Mouse (Mus musculus) lung, postnatal 36 days (tissue): ENCODE results near the gene Plac9a.
"Not testable (repeated sequence)": the region's sequence is repeated elsewhere in the genome, so short reads cannot be mapped to it uniquely, and the experiment has no call there.

Source experiments
- DNase-seq: peaks from one replicate; pipeline ENCODE4 v3.0.0; 2022; ENCODE audit warnings: mixed read lengths

The Plac9a gene

DNA sequence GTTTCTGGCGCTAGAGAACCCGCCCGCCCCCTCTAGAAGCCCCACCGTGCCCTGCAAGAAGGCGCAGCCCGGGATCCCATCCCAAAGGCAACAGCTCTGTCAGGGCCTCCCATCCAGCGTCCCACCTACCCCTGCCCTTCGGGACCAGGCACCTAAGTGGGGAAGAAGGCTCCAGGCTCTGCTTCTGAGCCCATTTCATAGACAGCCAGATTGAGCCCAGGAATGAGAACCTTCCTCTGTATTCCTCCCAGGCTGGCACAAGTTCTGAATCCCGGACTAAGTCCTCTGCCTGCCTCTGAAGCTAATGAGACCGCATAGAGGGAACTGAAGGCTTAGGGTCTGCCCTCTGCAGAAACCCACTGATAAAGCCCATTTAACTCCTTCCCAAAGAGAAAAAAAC, at the start of gene Plac9a:
Gene Plac9a (minus strand): TSS at position 101 of the 400 bp plus-strand sequence.
- not testable (repeated sequence) for DNase-seq

DNA sequence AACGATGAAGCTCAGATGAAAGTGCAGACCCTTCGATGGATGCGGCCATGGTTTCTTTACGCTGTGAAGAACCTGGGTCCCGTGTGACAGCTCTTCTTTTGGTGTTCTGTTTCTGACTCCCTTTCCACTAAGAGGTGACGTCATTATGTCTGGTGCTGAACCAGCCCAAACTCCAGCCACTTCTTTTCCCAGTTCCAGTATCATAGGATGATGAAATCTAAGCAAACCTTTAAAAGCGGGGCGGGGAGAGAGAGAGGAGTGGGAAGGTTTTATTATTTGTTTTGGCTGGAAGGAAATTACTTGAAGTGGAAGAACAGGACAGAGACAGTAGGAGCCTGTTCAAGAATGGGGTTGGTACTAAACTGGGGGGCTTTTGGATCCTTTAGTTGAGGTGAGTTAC, 35.1 kb upstream of the Plac9a start, which contains the start of gene Cphx1:
Gene Cphx1 (plus strand): TSS at position 301 of the 400 bp plus-strand sequence.
- not testable (repeated sequence) for DNase-seq

DNA sequence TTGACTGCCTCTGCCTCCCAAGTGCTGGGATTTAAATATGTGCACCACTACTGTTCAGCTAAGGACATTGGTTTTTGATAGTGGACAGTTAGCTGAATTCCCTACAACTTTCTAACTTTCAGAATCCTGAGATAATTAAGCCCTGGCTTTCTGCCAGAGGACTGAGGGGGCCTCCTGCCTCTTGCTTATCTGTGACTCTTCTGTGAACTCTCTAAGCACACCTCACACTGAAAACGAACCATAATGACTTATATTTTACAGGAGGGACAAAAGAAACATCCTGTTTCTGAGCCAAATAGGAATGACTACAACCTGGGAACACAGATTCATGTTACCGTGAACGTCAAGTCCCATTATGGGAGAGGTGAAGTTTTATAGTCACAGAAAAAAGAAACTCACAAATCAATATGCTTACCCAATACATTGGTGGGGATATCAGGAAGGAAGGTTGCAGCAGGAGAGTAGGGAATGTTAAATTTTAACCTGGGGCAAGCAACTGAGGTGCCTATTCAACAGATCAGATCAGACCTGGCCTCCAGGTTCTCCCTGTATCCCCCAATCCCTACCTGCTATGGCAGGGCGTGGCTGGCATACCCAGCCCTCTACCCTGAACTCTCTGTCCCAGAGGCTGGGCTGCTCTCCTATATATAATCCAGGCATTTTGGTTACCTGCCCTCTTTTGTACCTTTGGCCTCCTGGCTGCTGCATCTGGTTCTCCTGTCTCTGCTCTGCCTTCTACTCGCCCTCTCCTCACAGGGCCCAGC, 34.1 kb upstream of the Plac9a start:
- not testable (repeated sequence) for DNase-seq

DNA sequence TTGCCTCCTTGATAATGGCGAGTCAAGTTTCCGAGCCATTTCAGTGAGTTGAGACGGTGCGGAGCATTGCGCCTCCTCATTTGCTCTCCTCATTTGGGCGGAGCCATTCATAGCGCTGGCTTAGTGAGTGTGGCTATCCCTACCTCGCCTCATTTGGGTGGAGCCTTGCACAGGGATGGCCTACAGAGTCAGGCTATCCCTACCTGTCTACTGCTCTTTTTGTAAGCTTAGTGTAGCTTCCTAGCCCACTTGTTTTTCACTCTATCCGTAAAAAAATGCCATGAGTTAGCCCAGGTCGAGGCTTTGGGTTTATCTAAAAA, 24.6 kb upstream of the Plac9a start, which contains the start of gene Tmem254a:
Gene Tmem254a (minus strand): TSS at position 111 of the 320 bp plus-strand sequence.
- not testable (repeated sequence) for DNase-seq

DNA sequence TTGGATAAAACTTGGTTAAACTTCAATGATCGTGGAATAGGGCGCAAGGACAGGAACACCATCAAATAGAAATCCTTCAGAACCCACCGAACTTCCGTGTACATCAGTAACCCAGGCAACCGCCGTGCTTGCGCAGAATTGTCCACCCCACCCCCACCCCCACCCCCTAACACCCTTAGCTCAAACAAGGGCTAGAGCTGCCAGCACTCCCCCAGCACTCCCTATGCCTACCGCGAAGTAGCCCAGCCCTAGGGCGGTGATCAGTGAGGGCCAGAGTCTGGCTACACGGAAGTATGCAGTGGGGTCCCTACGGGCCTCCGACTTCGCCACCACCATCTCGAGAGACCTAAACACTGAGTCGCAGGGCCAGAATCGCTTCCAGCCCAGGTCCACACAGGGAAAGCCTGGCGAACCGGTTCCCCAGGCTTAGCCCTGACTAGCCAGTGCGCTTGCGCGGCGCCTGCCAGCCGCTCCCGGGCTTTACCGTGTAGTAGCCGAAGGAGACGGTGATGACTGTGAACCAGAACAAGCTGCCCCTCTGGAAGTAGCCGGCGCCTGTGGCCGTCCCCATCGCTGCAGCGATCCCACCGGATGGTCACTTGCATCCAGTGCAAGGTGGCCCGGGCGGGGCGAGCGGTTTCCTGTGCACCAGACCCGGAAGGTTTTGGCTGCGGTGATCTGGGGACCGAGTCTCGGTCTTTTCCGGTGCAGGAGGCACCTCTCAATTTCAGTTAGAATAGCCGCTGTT, 24.1 kb upstream of the Plac9a start:
- DNase-seq = not testable (repeated sequence)

DNA sequence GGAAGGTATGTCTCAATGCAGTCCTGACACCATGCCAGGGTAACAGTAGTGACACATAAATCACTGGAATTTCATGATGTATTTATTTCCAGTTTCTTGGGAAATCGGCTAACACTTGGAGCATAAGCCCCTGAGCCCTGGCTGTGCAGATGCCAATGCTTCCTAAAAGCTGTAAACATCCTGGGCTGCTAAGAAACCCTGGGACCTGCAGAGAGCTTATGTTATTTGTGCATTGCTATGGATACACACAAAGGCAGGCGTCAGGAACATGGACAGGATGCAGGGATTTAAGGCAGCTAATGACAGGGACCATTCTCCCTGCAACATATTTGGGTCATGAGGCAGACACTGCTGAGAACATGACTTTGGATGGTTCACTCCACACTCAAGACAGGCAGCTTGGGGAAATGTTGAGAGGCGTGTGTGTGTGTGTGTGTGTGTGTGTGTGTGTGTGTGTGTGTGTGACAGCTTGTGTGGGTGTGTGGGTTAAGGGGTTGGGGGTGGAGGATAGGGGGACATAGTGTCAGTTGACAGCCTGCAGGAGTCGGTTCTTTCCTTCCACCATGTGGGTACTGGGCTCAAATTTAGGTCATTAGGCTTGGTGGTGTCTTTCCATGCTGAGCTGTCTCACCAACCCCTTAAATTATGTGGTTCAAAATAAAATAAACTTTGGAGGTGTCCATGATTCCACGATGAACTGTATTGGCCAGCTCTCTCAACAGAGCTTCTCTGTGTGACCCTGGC, 15.7 kb upstream of the Plac9a start:
- DNase-seq = not testable (repeated sequence)

DNA sequence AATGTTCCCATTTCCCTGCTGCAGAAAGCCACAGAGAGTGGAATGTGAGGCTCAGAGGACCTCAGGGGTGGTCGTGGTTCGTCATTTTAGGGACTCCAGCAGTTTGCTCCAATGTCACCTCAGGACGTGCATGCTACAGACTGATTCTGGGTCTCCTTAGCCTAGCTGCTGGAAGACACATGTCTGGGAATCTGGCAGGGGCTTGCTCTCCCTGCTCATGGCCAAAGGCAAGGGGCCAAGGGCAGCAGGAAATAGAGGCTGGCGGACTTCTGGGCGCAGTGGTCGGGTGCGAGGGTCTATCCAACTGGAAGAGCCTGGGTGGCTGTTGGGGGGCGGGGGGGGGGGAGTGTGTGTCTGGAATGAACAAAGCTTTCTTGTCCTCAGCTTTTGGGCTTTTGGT, 6.1 kb upstream of the Plac9a start:
- DNase-seq = not testable (repeated sequence)

DNA sequence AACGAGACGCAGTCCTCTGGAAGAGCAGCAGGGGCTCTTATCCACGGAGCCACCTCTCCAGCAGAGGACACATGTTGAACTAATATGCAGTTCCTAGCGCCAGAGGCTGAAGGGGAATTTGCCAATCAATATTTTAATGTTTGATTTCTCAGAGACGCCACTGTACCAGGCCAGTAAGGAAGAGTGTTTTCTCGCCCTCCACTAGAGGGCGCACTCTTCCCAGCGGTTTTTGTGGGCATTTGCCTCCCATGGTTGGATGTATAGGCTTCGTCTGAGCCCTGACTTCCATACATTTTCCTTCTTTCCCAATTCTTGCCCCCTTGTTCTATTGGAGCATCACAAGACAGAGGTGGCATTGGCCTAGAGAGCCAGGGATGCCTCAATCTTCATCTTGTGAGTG, 4.4 kb upstream of the Plac9a start:
- DNase-seq = not testable (repeated sequence)

DNA sequence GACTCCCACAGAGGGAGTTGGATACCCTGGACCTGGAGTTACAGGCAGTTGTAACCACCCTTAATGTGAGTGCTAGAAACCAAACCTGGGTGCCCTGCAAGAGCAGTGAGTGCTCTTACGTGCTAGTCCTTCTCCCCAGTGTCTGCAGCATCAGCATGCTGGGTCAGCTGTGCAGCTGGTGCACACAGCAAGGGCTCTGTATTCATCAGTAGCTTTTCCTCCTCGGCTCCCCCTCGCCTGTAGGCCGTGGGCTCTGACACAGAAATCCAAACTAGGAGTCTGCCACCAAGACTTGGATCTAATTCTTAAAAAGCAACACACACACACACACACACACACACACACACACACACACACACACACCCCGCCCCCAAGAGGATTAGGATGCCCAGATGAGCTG, 2.3 kb upstream of the Plac9a start:
- DNase-seq = not testable (repeated sequence)

DNA sequence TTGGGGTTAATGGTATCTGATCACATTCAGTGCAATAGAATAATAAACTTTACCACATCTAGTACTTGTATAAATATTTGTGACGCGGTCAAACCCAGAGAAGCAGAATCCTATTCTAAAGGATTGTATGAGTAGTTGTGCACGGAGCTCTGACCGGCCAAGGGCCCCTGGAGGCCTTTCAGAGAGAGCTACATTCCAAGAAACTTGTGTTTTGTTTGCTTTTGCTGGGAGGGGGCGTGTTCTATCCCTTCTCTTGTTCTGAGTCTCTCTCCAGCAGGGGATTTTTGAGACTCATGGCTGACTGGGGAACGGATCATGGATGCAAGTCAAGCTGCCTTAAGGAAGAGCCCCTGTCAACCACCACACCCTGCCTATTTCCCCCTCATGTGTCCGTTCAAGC, 7.2 kb downstream of the Plac9a start:
- DNase-seq = not testable (repeated sequence)

DNA sequence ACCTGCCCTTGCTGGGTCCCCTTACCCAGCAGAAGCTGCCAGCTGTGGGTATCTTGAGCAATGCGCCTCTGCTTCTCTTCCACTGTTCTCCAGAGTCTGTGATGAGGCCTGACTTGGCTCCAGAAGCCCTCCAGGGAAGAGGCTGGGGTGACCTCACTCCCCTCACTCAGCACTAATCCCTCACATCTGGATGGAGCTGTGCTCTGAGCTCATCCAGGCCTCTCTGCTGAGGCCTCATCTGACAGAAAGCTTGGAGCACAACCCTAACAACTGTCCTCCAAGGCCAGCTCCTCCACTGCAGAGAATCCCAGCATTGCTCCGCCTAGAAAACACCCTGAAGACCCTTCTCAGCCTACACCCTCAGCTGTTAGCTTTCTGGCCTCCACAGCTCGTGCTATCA, 8.3 kb downstream of the Plac9a start:
- DNase-seq = not testable (repeated sequence)

DNA sequence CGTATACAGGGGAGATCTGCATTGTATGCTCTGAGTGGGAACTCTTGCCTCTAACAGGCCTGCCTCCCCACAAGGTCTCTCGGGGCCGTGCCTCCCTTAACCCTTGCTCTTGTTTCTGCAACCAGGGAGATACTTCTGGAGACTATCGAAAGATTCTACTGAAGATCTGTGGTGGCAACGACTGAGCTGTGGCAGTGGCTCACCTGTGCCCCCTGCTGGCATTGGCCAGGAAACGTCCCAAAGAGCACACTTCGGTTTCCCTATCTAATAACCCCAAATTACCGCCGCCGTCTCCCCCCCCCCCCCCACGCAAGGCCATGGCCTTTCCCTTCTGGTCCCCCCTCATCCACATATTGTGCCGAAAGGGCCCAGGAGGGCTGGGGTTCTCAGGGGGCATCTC, 17.0 kb downstream of the Plac9a start:
- DNase-seq = not testable (repeated sequence)

DNA sequence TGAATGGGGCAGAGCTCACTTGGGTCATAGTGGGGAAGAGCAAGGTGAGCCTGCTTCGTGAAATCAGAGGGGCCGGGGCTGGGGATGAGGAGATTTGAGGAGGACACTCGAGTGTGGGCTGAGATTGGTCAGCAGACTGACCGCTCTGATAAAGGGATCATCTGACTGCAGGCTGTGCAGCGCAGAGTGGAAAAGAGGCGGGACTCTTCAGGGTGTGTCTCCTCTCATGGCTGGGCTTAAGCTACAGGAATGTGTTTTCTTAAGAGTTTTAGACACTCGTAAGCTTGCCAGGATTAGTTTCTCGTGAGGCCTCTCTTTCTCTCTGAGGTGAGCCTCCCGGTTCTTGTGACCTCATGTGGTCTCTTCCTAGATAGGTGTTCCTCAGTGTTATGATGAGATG, 21.1 kb downstream of the Plac9a start:
- DNase-seq = not testable (repeated sequence)

DNA sequence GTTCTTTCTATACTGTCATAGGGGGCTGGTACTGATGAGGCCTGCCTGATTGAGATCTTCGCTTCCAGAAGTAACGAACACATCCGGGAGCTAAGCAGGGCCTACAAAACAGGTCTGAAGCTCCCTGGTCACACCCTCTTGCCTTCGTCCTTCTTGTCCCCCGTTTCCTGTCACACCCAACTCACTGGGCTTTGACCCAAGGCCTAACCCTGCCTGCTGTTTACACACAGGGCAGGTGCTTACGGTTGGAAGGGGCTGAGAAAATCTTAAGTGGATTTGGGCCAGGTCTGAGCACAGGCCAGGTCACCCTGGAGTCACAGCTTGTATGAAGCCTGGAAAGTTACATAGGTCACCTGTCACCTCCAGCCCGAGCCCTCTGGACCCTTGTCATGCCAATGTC, 26.3 kb downstream of the Plac9a start:
- DNase-seq = not testable (repeated sequence)

DNA sequence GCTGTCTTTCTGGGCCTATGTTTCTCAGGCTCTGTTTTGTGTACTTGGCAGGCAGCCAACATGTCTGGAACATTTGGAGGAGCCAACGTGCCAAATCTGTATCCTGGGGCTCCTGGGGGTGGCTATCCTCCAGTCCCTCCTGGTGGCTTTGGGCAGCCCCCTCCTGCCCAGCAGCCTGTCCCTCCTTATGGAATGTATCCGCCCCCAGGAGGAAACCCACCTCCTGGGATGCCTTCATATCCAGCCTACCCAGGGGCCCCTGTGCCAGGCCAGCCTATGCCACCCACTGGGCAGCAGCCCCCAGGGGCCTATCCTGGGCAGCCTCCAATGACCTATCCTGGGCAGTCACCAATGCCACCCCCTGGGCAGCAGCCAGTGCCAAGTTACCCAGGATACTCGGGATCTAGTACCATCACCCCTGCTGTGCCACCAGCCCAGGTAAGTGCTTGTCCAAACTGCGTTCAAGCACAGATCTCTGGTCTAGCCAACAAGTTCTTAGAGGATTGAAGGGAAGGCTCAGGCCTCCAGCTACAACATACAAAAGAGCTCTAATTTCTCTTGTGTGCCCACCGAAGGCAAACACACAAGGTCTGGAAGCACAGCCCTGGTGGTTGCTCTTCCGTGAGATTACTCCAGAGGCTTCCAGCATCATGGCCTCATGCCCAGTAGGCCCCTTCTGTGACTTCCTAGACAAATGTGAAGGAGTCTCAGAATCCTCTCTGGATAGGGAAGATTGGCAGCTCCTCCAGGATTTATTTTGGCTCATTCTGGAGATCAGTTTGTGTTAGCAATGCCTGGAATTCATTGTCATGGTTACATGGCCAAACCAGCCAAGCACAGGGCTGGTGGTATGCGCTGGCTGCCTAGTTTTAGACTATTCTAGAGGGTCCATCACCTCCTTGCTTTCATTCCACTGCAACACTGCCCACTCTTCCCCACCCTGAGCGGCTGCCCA, 30.2 kb downstream of the Plac9a start:
- peak; percentile 67 for DNase-seq

DNA sequence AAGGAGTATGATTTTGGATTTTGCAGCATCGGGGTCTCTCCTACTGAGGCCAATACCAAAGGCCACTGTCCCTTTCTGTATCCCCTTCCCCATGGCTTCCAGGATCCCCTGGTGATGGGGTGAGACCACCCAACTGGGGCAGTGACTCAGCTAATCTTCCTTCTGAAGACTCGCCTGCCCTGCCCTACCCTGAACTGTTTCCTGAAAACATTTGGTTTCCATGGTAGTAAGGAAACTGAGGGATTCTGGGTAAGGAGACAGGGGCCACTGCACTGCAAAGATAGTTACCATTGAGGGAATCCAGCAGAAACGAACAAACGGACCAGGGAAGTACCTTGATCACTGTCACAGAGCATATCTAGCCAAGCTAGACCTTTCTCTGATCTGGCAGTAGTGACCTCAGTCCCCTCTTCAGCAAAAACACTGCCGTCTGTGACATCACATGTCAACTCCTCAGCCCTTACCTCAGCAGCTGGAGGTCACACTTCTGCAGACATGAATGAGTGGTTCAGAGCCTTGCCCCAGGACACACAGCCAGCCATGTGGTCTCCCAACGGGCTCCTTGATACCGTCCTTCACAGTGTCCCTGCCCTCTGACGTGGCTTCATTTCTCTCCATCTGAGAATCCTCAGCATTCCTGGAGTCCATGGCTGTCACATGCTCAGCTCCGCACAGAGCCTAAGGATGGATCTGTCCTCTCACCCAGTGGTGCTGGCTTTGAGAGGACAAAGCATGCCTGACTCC, 33.6 kb downstream of the Plac9a start:
- DNase-seq = no peak

DNA sequence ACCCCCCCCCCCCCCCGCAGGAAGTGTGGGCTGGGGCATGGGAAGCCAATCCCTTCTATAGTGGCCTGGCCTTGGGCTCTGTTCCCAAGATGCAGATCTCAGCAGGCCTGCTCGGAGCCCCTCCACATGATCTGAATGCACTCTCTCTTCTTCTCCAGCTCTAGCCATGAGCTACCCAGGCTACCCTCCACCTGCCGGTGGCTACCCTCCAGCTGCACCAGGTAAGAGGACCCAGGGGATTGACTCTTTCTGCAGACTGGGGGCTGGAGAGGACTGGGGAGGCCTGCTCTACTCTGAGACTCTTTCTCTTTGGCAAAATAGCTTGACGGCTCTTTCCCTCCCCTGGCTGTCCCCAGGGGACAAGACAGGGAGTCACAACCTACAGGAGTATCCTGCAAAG, 34.2 kb downstream of the Plac9a start:
- DNase-seq = no peak

DNA sequence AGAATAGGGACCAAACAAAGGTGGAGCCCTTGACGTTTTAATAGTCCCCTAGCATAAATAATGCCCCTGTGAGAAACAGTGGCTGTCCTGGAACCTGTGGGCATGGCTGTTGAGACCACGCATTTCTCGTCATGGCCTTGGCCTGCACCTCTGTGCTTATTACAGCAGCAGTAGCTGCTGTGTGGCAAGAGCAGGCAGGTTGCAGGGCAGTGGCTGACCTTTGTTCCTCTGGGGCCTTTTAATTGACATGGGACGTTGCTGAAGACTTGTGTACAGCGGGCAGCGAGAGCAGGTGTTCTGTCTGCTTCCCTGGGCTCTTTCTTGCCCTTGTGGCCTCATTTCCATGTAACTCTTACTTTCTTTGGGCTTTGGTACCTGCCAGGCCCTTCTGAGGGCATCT, 35.1 kb downstream of the Plac9a start:
- DNase-seq = no peak

DNA sequence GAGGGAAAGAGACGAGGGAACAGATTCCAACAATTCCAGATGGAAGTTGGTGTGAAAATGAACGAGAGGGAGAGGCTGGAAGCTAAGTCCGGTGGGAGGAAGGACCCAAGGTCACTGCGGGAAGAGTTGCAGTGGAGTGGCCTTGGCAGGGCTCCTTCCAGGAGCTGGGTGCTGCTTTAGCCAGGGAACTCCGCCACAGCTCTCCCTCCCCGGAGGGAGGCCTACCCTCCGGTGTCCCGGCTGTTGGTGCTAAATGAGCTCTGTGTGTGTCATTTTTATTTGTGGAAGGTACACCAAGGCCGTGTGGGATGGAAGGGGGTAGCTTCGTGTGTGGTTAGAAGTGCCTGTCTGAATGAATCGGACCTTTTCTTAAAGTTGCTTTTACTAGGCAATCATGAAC, 36.1 kb downstream of the Plac9a start:
- no peak for DNase-seq

DNA sequence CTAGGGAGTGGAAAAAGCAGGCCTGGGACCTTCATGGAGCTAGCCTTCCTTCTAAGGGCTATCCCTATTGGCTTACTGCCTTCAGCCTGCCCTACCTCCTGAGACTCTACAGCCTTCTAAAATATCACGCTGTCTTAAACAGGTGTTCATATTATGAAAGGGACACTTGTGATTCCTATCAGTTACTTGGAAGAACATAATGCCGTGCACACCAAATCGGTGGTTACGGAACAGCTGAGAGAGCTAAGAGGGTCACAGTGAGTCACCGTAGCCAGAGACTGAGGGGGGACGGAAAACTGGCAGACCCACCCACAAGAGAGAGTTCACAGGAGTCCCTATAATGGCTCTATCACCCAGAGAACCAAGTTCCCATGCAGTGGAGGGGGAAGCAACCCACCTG, 36.5 kb downstream of the Plac9a start:
- no peak for DNase-seq

DNA sequence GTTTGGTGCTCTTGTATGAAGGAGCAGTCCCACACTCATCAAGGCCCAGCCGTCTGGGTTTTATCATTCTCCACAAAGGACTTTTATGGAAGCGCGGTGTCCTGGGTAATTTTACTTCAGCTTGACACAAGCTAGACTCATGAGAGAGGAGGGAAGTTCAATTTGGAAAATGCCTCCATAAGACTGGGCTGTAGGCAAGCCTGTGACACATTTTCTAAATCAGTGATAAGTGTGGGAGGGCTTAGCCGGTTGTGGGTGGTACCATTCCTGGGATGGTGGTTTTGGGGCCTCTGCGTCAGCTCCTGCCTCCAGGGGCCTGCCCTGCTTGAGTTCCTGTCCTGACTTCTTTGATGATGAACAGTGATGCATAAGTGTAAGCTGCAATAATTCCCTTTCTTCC, 37.6 kb downstream of the Plac9a start:
- no peak for DNase-seq
